Mouse (Mus musculus) brain, adult 2 months (tissue): ENCODE measurements around the gene Adgrg5.

ENCODE experiments used
- DNase-seq: peaks from one replicate; pipeline ENCODE4 v3.0.0; 2011; ENCODE audit warnings: low read depth, low spot score

The Adgrg5 gene

DNA sequence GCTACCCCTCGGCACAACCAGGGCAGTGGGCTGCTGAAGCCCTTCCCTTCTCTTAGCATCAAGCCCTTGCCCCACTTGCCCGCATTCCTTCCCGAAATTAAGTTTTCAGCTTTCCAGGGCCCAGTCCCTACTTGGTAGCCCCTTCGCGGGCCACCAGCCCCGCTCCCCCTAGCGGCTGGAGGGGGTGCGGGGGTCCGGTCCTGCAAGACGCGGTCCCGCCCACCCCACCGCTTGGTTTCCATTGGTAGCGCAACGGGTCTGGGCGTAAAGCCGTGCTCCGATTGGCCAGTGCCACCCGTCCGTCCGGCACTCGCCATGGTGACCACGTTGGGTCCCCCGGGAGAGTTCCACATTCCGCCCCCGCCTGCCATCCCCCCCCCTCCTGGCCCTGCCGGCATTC lies 6.1 kb upstream of the Adgrg5 start:
- peak; percentile 65 for DNase-seq

DNA sequence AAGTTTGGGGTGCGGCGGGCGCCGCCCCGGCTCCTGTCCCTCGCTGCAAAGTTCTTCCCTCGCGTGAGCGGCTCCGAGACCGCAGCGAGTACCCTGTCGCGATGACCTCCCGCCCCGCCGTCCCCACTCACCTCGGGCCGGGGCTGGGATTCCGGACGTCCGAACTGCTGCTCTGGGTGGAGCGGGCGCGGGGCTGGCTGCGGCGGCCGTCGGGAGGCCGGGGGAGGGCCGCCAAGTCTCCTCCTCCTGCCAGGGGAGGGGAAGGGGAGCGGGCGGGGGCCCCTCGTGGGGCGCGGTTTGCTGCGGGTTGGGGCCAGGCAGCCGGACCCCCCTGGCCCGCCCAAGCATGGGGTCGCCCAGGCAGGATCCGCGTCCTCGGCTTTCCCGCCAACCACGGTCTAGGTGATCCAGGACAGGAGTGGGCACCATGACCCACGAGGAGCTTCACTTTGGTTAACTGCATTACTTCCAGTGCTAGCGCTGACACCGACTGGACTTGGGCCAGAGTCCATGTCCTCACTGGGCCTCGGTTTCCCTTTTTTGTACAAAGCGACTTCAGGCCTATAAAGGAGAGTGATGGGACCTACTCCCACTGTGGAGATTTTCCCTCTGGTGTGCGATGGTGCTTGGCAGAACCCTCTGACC lies 5.5 kb upstream of the Adgrg5 start, which contains the start of gene Ccdc102a:
Ccdc102a (minus strand) TSS at position 248 of the 645 bp plus-strand sequence.
- DNase-seq = no peak

DNA sequence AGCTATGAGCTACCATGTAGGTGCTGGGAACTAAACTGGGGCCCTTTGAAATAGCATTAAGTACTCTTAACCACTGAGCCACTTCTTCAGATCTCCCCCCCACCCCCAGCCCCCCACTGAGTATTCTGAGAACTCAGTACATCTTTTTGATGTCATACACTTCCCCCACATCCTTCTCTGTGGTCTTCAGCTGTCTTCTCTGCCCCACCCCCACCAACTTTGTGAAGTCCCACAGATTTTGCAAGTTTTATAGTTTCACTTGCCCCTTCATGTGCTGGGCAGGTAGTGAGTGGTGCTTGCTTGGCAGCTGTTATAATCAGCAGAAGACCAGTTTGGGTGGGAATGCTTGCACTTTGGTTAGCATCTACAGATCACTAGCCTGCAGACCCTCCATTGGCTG lies 4.2 kb upstream of the Adgrg5 start:
- DNase-seq = no peak

DNA sequence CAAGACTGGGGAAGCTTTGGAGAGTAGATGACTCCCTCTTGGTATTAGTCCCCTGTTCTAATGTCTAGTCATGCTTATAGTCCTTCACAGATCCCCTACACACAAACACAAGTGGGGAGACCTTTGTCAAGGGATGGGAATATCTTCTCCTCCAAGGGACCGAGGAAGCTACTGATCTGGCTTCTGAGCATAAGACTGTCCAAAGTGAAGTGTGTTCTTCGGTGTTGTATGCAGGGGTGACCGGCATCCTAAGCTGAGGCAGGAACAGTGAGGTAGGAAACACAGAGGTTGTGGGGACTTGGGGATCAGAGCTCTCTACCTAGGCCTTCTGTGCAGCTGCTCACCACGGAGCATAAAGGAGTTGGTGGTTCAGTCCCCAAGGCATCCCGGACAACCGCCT lies 1.3 kb upstream of the Adgrg5 start:
- DNase-seq = no peak

DNA sequence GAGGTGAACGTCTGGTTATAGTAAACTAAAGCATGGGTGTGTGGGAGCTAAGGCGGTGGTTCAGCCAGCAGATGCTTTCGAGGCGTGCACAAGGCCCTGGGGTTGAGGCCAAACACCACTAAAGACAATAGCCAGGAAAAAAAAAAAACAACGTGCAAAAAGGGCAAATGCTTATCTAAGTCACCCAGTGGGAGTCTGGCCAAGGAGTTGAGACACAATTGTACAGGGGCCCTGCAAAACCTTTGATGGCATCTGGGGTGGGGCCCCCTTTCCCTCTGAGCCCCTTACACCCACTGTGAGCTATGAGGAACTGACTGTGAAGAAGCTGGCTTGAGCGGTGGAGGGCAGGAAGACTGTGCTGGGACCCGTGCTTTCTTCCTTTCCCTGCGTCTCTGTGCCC lies 892 bp upstream of the Adgrg5 start:
- DNase-seq = no peak

DNA sequence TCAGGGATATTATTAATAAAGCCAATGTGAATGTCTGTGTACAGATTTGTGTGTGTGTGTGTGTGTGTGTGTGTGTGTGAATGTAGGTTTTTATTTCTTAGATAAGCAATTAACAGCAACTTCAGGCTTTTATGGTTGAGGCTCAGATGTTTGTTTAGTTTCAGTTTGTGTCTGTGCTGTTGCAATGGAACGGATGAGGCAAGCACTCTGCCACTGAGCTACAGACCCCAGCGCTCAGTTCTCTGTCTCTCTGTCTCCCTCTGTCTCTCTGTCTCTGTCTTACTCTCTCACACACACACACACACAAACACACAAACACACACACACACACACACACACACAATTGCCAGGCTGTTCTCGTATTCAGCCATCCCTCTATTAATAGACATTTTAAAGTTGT lies 4.7 kb downstream of the Adgrg5 start:
- DNase-seq = no peak

DNA sequence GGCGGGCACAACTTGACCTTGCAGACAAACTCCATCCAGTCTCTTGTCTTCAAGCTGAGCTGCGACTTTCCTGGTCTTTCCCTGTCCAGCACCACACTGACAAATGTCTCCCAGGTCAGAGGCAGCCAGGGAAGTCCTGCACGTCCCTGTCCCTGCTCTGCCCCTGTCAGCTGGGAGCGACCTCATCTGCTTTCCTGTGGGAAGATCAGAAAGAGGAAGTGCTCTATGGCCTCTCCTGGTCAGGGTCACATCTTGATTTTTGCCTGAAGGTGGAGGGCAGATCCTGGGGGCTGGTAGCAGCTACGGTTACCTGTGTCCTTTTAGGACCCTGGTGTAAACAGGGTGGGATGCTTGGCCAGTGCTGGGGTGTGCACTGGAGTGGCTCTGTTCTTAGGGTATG lies 10.4 kb downstream of the Adgrg5 start:
- DNase-seq = no peak

DNA sequence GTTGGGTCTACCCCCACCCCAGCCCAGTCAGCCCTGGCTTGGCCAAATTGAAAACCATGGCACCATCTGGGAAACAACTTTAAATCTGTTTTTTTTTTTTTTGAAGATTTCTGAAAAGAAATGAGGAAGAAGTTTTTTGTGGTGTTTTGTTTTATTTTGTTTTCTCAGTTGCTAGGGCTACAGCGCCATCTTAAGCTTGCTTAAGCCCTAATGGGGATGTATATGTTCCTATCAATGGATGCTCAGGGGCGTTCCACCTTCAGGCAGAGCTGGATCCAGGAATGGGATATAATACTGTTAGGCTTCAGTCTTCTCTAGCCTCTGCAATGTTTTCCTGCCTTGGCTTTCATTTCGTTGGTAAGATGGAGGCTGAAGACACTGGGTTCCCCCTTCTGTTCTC lies 11.7 kb downstream of the Adgrg5 start:
- no peak for DNase-seq

DNA sequence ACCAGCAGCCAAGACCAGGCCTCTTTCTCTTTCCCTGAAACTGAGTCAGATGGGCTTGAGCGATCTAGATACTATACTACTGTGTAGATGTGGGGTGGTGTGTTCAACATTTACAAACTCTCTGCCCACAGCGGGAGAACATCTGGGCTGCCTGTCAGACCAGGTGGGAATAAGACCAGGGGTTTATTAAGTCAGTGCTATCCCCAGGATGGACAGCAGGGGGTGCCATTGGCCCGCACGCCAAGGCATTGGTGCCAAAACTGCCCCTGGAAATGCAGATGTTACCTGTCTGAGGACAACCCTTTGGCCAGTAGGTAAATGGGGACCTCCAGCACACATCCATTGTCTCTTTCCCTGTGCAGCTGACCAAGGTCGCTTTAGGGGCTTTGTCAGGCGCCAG lies 19.1 kb downstream of the Adgrg5 start:
- peak; percentile 43 for DNase-seq

DNA sequence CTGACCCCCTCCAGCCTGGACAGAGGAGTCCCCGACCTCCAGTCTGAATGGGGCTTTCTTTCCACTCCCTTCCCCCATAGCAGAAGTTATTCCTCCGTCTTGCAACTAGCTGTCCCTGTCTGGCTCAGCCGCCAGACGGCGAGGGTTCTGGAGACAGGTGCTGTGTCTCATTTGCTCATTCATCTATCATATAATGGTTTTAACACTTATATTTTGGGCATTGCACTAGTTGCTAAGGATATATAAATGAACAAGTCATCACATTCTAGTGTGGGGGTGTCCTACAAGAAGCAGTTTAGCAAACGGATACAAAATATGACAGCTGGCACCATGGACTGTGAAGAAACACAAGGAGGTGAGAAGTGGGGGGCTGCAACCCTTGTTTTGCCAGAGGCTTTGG lies 21.7 kb downstream of the Adgrg5 start:
- peak; percentile 82 for DNase-seq

DNA sequence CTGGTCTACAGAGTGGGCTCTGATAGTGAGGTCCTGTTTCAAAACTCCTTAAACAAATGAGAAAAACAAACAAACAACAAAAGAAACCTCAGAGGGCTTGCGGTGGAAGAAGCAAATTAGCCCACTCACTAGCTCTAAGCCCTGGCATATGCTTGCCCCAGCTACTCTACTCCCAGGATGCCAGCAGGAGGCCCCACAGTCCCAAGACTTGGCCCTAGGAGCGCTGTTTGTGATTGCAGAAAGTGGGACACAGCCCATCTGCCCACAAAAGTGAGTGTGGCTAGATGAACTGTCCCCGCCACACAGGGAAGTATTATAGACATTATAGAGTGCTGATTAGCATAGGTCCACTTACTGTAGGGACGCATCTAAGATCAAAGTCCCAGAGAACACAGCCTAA lies 24.9 kb downstream of the Adgrg5 start:
- DNase-seq = no peak

DNA sequence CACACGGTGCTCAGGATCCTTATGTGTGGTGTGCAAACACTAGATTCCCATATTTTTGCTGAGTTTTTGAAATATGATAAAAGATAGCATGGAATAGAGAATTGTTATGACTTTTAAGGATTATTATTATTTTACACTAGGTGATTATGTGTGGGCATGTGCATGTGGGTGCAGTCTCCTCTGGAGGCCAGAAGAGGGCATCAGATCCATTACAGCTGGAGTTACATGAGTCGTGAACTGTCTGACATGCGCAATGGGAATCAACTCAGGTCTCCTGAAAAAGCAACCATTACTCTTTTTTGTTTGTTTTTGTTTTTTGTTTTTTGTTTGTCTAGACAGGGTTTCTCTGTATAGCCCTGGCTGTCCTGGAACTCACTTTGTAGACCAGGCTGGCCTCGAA lies 25.5 kb downstream of the Adgrg5 start:
- no peak for DNase-seq

DNA sequence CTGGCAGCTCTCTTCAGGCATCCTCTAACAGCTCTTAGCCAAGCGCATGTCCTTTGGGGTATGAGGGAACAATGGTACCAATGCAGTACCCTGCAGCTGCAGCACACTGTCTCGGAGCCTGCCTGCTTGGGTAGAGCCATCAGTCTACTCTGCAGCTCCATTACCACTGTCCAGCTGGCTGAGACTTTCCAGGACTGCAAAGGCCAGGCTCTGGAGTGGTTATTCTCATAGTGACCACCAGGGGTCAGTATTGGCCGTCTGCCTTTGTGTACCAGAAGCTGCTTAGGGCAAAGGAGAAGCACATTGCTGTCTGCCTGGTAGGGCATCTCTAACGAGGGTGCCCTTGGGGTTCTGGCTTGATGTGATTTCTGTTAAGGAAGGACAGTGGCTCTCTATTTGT lies 26.6 kb downstream of the Adgrg5 start:
- DNase-seq = peak; percentile 90

DNA sequence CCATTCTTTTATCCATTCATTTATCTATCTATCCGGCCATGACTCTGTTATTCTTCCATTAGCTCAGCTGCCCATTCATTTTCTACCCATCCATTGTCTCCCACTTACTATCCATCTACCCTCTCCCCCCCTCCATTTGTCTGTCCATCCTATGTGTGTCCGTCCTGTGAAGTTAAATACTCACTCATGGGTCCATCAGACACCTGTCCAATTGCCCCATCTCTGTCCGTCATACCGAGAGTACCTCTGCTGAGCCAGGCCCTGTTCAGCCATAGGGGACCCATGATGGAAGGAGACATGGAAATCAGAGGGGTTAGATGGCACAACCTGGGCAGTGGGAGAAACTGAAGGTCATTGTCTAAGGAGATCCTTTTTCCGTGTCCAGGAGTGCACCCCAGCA lies 27.0 kb downstream of the Adgrg5 start:
- DNase-seq = no peak

DNA sequence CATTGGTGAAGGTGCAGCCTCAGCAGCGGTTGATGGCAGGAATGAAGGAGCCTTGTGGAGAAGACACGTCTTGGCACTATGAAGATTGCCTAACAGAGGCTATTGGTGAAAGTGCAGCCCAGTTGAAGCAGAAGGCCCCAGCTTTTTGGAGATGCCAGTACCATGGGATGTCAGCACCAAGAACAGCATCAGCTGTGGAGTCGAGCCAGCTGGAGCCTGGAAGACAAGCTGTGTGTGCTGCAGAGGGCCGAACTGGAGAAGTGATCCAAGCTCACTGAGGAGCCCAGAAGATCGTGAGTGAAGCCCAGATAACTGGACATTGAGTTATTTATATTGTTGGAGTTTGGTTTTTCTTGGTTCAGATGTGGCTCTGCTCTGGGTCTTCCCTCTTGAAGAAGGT lies 28.6 kb downstream of the Adgrg5 start:
- DNase-seq = peak; percentile 21

DNA sequence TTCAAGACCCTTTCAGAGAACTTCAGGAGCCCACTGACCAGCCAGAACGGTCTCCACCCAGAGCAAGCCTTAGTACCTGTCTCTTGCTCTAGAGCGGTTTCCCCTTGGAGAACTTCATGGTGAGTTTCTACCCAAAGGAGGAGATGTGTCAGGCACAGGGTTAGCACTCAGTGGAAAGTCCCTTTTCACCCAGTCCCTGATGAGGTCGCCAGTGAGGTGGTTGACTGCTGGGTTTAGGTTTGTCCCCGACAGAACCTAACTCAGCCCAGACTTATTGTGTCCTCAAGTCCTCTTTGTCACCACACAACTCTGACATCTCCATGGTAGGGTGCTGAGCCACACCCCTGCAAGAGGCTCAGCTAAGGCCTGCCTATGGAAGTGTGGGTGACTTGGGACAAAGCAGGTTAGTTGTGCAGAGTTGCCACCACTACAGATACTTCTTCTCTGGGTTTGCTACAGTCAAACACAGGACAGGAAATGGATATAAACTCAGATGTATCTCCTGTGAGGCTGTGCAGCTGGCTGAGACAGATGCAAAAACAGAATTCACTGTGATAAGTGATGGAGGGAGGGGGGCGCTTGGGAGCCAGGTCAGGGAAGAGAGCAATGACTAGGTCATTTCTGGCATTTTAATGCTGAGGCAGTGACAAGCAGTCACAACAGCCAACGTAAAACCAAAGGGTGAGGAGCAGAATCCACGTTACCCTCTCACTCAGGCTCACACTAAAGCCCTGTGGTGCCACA lies 30.3 kb downstream of the Adgrg5 start:
- no peak for DNase-seq

DNA sequence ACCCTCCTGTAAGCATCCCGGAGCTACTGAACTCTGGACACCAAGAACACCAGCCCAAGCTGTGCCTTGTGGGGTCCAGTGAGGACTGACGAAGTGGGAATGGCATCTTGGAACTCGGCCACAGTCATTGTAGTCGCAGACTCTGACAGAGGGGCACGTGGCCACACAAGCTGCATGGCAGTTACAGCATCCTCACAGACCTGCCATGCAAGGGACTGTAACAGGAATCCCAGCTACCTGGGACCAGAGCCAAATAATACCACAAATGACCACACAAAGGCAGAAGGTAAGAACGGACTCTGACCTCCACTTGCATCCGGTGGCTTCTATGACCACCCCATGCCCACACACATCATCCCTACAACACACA lies 30.9 kb downstream of the Adgrg5 start:
- no peak for DNase-seq

DNA sequence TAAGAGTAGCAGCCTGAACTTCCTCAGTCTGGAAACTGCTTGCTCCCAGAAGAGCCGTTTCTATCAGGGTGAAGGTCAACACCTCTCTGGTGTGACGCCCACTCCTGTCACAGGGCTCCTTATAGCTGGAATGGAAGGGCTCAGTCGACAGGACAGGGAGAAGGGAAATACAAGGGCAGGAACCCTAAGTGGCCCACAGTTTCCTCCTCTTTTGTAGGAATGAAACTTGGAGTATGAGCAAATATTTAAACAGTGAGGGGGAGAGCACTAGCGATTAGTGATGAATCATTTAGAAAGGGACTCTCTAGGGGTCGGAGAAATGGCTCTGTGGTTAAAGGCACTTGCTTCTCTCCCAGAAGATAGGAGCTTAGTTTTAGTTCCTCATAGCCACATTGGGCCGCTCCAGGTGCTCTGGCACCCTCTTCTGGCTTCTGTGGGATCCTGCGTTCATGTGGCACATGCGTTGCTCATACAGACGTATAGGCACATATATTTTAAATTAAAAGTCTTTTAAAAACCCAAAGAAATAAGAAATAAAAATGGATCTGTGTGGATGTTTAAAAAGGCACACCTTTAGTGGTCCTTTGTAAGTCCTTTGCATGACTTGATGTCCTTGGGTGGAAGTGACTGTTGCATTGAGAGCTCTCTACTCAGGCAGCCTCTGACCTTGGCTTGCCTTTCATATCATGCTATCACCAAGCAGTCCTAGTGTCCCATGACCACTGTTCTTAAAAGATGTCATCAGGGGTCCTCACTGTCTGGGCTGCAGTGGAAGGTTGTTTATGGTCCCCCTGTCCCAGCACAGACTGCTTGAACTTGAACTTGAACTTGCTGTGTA lies 31.6 kb downstream of the Adgrg5 start:
- peak; percentile 54 for DNase-seq

DNA sequence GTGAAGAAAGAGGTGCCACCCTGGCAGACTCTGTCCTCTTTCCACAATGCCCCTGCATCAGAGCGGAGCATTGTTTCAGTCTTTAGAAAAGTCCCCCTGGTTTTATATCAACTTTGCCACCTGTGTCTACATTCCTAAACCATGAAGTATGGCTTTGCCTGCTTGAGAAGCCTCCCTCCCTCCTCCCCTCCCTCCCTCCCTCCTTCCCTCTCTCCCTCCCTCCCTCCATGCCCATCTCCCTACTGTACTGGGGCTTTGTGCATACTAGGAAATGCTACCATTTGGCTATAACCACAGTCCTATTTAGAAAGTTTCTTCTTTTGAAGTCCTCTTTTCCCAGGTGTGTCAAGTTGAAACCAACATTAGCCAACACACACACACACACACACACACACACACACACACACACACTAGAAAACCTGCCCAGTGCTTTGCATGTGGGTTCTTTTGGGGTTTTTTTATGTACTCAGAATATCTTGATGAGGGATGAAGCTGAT lies 32.6 kb downstream of the Adgrg5 start:
- no peak for DNase-seq

DNA sequence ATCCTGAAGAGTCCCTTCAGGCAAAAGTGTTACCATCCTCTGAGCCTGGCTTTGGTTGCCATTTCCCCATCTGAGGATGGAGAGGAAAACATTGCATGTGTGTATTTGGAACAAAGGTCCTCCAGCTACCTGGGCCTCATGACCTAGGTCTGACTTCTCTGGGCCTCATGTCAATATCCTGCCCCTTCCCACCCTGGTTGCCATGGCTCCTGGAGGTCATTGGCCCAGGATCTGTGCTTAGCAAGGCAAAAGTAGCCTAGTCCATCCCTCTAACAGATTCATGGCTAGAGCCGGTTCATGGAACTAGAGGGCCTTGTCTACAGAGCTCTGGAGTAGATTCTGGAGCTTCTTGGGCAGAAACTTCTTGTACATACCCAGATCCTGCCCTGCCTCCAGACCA lies 38.7 kb downstream of the Adgrg5 start:
- no peak for DNase-seq

DNA sequence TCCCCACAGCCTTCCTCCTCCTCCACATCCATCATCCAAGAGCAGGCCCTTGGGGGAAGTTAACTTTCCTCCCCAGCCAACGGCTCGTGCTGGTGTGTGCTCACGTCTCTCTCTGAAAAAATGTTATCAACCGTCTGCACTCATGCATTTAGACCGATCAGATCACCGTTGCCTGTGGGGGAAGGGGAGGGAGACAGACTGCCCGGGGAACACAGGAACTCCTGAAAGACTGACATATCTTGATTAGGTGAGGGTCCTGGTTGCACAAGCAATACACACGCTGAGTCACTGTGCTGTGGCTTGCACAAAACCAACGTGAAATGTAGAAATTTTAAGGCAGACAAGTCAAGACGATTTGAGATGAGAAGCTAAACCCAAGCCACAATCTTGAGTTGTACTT lies 41.3 kb downstream of the Adgrg5 start:
- no peak for DNase-seq

DNA sequence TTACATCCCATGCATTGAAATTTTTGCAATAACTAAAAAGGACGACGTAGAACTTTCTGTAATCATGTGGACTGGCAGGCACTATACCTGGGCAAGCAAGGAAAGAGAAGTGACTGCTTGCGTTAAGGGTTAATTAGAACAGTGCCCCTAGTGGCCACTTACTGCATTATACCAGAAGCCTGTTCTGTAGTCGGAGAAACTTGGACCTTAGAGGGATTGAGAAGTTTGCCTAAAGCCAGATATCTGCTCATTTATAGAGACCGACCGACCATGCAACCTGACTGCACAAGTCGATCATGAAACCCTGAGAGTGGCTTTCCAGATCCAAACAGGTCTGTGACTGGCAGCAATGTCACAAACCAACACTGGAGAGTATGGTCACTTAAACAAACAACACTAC lies 43.1 kb downstream of the Adgrg5 start:
- DNase-seq = peak; percentile 58

DNA sequence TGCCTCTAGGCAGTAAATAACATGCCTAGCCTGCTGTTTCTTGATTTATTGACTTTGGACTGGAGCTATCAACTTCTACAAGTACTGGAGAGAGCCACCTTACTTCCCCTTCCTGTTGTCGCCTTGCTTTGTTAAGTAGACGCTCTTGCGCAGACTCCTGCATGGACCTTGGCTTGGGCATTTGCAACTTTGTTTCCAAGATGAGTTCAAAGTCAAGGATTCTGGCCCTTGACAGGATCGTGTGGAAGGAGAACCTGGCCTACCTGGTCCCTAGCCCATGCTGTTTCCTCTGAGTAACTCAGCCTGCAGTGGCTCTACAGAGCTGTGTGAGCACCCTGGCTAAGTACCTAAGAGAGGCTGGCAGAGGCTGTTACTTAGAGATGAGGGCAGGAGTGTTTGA lies 43.6 kb downstream of the Adgrg5 start:
- DNase-seq = no peak
